Mouse (Mus musculus) liver, embryonic 15.5 days (tissue): ENCODE measurements around the gene Fgb. TPM values are rescaled to one million over a fixed set of nuclear protein-coding genes. Genes with fewer than 3 reads are reported as not detected.

Source experiments
- ATAC-seq: fragments of 200-750 bp; cut with Nextera tagmentation; 2 replicates; pipeline ENCODE4 v1.8.0; 2017; ENCODE audit warnings: moderate number of reproducible peaks, mild to moderate bottlenecking, moderate library complexity; ENCODE audit not compliant: insufficient read depth
- H3K27ac ChIP-seq: fragments of 300-500 bp; sonication (generic); replicated peaks from 2 replicates; pipeline ENCODE4 v1.5.1; 2015; ENCODE audit warnings: mild to moderate bottlenecking, inconsistent platforms
- H3K27me3 ChIP-seq: fragments of 300-500 bp; sonication (generic); 2 replicates; pipeline ENCODE4 v1.6.1; 2015; ENCODE audit warnings: mild to moderate bottlenecking, inconsistent platforms
- H3K36me3 ChIP-seq: fragments of 300-500 bp; sonication (generic); replicated peaks from 2 replicates; pipeline ENCODE4 v1.6.1; 2015; ENCODE audit warnings: moderate library complexity, mild to moderate bottlenecking, inconsistent platforms
- H3K4me1 ChIP-seq: fragments of 300-500 bp; sonication (generic); replicated peaks from 2 replicates; pipeline ENCODE4 v1.6.1; 2015; ENCODE audit warnings: inconsistent platforms
- H3K4me2 ChIP-seq: fragments of 300-500 bp; sonication (generic); 2 replicates; pipeline ENCODE4 v1.6.1; 2015; ENCODE audit warnings: moderate library complexity, mild to moderate bottlenecking, inconsistent platforms
- H3K4me3 ChIP-seq: fragments of 300-500 bp; sonication (generic); replicated peaks from 2 replicates; pipeline ENCODE4 v1.5.1; 2015; ENCODE audit warnings: mild to moderate bottlenecking, inconsistent platforms
- H3K9ac ChIP-seq: fragments of 300-500 bp; sonication (generic); 2 replicates; pipeline ENCODE4 v1.6.1; 2015; ENCODE audit warnings: moderate library complexity, mild to moderate bottlenecking, inconsistent platforms
- H3K9me3 ChIP-seq: fragments of 300-500 bp; sonication (generic); replicated peaks from 2 replicates; pipeline ENCODE4 v1.6.1; 2016; ENCODE audit warnings: inconsistent platforms
- WGBS: fragments of 180-500 bp; shearing (Covaris S2); methylation state at CpG from one replicate; pipeline ENCODE4 v1.1.7; 2015; ENCODE audit warnings: mixed read lengths; ENCODE audit not compliant: insufficient replicate concordance; 5-methylcytosine and 5-hydroxymethylcytosine counted together
- polyA plus RNA-seq: library from polyadenylated mRNA; unstranded; fragments of >200 nt; fragmentation: Nextera tagmentation; extraction: Ambion mirVana; gene quantifications from 2 replicates; pipeline ENCODE4 v1.2.1, GENCODE M21; 2015

Fgb gene
- polyA plus RNA-seq, 1 experiment from 2014 or later, result 533 TPM

DNA sequence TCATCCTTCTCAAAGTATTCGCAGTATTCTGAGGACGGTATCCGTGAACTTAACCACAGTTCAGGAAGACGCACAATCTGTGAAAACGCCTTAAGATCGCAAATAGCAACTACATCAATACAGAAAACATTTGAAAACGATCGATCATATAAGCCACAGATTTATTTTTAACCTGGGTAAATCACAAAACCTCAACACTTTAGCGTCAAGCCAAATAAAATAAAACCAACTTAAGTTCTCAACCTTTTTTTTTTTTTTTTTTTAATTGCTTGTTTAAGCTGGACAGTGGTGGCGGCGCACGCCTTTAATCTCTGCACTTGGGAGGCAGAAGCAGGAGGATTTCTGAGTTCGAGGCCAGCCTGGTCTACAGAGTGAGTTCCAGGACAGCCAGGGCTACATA, 5.1 kb upstream of the Fgb start:
- Histone ChIP-seq H3K27me3 (no peaks in the 10 kb centered on the region), H3K36me3 (peaks cover 28% of the 10 kb centered on the region), H3K9me3 (no peaks in the 10 kb centered on the region), H3K4me2 (peak overlapping the region; percentile 71), H3K4me1 (peaks cover 36% of the 10 kb centered on the region), H3K27ac (no peak overlapping the region), H3K9ac (peak overlapping the region; percentile 15; the same call in 1 of the 2 replicates), H3K4me3 (peak overlapping the region; percentile 92)
- peak; percentile 6; the same call in 1 of the 2 replicates for ATAC-seq
- WGBS, result 16% methylated on average over 13 of the region's 13 CpGs

DNA sequence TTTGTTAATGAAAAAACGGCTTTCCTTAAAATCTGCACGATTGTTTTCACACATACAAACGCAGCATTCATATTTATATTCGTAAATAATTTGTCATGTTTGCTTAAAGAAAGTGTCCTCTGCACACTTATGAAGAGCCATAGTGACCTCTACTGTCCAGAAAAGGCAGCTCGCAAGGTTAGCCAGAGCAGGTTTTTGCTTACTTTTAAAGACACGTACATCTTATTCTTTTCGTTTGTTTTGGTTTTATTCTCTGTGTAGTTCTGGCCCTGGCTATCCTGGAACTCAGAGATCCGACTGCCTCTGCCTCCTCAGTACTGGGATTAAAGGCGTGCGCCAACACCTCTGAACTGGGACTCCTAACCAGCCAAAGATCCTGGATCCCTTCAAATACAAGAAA, 4.1 kb upstream of the Fgb start:
- Histone ChIP-seq H3K27ac (no peak overlapping the region), H3K36me3 (peaks cover 18% of the 10 kb centered on the region), H3K9me3 (no peaks in the 10 kb centered on the region), H3K4me3 (no peak overlapping the region), H3K27me3 (no peaks in the 10 kb centered on the region), H3K9ac (no peak overlapping the region; the same call in 1 of the 2 replicates), H3K4me2 (peak overlapping the region; percentile 30), H3K4me1 (peaks cover 36% of the 10 kb centered on the region)
- WGBS, result 24% methylated on average over 10 of the region's 10 CpGs
- no peak for ATAC-seq

DNA sequence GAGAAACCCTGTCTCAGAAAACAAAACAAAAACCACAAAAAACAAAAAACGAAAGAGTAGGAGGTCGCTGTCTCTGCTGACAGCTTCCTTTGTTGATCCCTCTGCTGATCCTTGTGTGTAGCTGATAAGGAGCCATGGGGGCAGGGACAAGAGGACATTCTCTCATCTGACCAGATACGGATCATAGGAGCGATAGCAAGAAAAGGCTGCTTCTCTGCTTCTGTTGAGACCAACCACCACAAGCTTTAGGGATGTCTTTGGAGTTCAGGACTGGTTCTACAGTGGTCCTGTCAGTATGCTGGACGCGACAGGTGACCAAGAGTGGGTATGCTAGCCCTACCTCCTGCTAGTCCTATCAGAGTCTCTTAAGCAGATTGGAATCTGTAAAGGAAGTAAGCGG, 3.5 kb upstream of the Fgb start:
- Histone ChIP-seq H3K36me3 (peaks cover 13% of the 10 kb centered on the region), H3K27me3 (no peaks in the 10 kb centered on the region), H3K27ac (peak overlapping the region; percentile 51), H3K4me2 (no peak overlapping the region), H3K9me3 (no peaks in the 10 kb centered on the region), H3K9ac (no peak overlapping the region), H3K4me3 (no peak overlapping the region), H3K4me1 (peaks cover 36% of the 10 kb centered on the region)
- WGBS, result 60% methylated on average over 7 of the region's 7 CpGs
- no peak for ATAC-seq

DNA sequence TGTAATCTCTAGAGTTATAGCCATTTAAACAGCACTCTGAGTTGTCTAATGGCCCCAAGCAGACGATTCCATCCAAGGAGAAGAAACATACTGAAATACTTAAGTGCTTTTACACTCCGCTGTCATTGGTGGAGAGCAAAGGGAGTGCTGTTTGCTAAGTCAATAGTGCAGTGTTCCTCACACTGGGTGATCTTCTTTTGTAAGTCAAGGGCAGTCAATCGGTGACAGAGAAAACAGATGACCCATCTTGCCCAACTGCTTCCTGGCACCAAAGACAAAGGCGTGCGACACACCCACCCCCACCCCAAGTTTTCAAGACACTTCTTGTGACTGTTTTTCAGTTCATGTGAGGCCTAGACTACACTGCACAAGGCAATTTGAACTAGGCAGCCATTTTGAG, 2.4 kb upstream of the Fgb start:
- H3K9ac ChIP-seq, result no peak overlapping the region
- no peak for ATAC-seq
- peaks cover 36% of the 10 kb centered on the region for H3K4me1 ChIP-seq
- H3K4me3 ChIP-seq, result no peak overlapping the region
- no peak overlapping the region for H3K4me2 ChIP-seq
- peaks cover 5% of the 10 kb centered on the region for H3K36me3 ChIP-seq
- H3K9me3 ChIP-seq, result no peaks in the 10 kb centered on the region
- 67% methylated on average over 5 of the region's 5 CpGs for WGBS
- H3K27me3 ChIP-seq, result no peaks in the 10 kb centered on the region
- peak overlapping the region; percentile 55 for H3K27ac ChIP-seq

DNA sequence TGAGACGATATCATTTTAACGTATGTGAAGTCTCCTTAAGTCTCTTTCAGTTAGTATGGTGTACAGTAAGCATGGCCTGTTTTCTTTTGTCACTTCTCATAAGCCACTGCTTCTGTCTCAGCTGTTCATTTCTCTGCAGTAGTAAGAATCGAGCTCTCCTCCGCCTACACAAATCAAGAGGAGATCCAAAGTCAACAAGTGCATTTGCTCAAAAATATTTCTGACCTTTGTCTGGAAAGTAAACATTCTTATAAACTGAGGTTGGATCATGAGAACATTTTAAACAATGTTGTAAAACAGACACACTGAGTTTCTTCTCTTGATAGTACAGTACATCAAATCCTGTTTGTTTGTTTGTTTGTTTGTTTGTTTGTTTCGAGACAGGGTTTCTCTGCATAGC, 998 bp upstream of the Fgb start:
- ATAC-seq, result no peak
- no peak overlapping the region for H3K4me2 ChIP-seq
- 54% methylated on average over 5 of the region's 5 CpGs for WGBS
- H3K4me1 ChIP-seq, result peaks cover 22% of the 10 kb centered on the region
- H3K27me3 ChIP-seq, result no peaks in the 10 kb centered on the region
- H3K27ac ChIP-seq, result no peak overlapping the region
- H3K9ac ChIP-seq, result no peak overlapping the region
- H3K4me3 ChIP-seq, result no peak overlapping the region
- no peaks in the 10 kb centered on the region for H3K36me3 ChIP-seq
- H3K9me3 ChIP-seq, result no peaks in the 10 kb centered on the region

DNA sequence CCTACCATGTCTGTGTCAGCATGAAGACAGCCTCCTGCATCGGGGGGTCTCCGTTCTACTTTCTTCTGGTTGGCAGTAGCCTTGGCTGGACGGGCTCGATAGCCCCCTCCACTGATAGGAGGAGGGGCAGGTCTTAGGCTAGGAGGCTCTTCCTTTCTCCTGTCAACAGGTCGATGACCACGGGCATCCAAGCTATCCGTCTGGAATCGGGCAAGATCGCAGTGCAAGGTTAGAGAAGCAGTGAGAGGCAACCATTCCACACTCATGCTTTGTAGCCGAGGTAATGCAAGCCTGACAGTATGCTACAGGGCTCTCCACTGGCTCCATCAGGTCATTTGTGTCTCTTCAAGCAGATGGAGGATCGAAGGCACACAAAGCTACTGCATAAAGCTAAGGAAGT, 3.0 kb downstream of the Fgb start:
- ATAC-seq, result no peak
- H3K9ac ChIP-seq, result no peak overlapping the region
- no peaks in the 10 kb centered on the region for H3K4me1 ChIP-seq
- H3K9me3 ChIP-seq, result no peaks in the 10 kb centered on the region
- peak overlapping the region; percentile 25; the same call in 1 of the 2 replicates for H3K4me2 ChIP-seq
- H3K27ac ChIP-seq, result 0 out of 2 replicates have a peak overlapping the region, but pooled peaks have one; percentile 14
- H3K4me3 ChIP-seq, result no peak overlapping the region; the same call in 1 of the 2 replicates
- H3K27me3 ChIP-seq, result no peaks in the 10 kb centered on the region
- 61% methylated on average over 11 of the region's 11 CpGs for WGBS
- H3K36me3 ChIP-seq, result no peaks in the 10 kb centered on the region

DNA sequence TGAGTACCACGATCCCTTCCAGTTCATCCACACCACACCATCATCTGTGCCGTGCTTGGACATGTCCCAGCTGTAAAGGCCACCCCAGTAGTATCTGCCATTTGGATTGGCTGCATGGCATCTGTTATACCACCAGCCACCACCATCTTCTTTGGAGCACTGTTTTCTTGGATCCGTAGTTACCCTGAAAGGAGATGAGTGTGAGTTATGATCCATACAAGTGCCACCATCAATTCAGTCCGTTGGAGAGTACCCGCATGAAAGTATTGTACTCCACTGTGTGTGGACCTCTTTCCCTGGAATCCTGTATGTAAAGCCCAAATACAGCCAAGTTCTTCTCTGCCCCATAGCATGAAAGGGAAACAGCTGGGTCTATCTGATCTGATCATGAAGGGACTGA, 7.2 kb downstream of the Fgb start:
- H3K9me3 ChIP-seq, result no peaks in the 10 kb centered on the region
- no peaks in the 10 kb centered on the region for H3K27me3 ChIP-seq
- no peak overlapping the region for H3K4me3 ChIP-seq
- H3K4me1 ChIP-seq, result 0 out of 2 replicates have a peak, but pooled peaks cover 3% of the 10 kb centered on the region
- 68% methylated on average over 5 of the region's 5 CpGs for WGBS
- no peak for ATAC-seq
- H3K9ac ChIP-seq, result no peak overlapping the region
- no peaks in the 10 kb centered on the region for H3K36me3 ChIP-seq
- no peak overlapping the region for H3K27ac ChIP-seq
- no peak overlapping the region for H3K4me2 ChIP-seq

DNA sequence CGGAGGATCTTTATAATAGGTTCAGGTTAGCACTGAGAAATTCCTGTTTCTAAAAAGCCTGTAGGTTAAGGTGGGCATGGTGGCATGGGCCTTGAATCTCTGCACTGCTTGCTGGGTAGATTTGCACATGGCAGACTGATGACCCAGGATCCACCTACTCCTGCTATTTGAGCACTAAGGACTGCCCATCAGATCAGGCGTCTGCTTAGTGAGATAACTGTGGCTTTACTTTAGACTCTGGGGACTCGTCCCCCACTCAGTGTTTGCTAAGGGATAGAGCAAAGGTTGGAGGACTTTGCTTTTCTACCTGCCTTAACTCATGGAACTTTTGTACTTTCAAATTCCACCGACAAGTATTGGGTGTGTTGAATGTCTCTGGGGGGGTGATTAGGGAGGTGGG, 10.0 kb downstream of the Fgb start:
- Histone ChIP-seq H3K27me3 (no peaks in the 10 kb centered on the region), H3K4me1 (0 out of 2 replicates have a peak, but pooled peaks cover 3% of the 10 kb centered on the region), H3K9me3 (no peaks in the 10 kb centered on the region), H3K4me3 (no peak overlapping the region), H3K9ac (no peak overlapping the region), H3K27ac (peak overlapping the region; percentile 74), H3K4me2 (peak overlapping the region; percentile 15; the same call in 1 of the 2 replicates), H3K36me3 (no peaks in the 10 kb centered on the region)
- 39% methylated on average over 4 of the region's 4 CpGs for WGBS
- ATAC-seq, result peak; percentile 64

DNA sequence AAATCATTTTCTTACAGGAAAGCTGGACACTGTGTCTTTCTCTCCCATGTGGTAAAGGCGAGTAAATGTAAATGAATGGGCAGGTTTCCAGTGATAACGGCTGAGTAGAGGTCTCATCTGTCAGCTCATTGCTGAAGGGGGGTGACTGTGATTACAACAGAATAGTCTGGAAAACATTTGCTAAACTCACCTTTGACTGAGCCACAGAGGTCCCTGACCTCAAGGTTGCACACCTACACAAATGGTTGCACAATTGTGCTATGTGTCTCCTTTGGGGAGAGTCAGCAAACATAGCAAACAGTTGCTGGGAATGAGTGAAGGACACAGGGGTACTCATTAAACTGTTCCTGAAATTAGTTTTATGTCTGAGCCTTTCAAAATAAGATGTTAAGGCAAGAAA, 10.8 kb downstream of the Fgb start:
- peak overlapping the region; percentile 74 for H3K27ac ChIP-seq

DNA sequence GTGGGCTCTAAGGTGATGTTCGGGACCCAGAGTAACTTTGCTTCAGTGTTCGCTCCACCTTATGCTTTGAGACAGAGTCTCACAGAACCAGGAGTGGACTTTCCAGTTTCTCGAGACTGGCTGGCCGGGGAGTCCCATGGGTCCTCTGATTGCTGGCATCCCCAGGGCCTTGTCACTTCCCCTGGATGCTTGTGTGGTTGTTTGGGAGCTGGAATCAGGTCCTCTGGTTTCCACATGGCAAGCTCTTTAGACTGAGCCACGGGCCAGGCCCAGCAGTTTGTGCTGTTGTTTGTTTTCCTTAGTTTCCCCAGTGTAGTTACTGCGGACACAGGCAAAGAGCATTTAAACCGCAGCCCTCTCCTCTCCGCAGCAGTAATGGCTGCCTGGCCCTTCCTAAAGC, 15.9 kb downstream of the Fgb start:
- no peak for ATAC-seq
- 65% methylated on average over 8 of the region's 8 CpGs for WGBS
- H3K4me2 ChIP-seq, result no peak overlapping the region
- H3K4me1 ChIP-seq, result no peaks in the 10 kb centered on the region
- H3K9ac ChIP-seq, result no peak overlapping the region
- H3K9me3 ChIP-seq, result no peaks in the 10 kb centered on the region
- H3K4me3 ChIP-seq, result no peak overlapping the region
- 0 out of 2 replicates have a peak, but pooled peaks cover 5% of the 10 kb centered on the region for H3K36me3 ChIP-seq
- no peak overlapping the region for H3K27ac ChIP-seq
- no peaks in the 10 kb centered on the region for H3K27me3 ChIP-seq

More for the DNA sequence above, 10.8 kb downstream of the Fgb start:
- Histone ChIP-seq H3K36me3 (no peaks in the 10 kb centered on the region), H3K27me3 (no peaks in the 10 kb centered on the region), H3K9me3 (no peaks in the 10 kb centered on the region), H3K4me1 (0 out of 2 replicates have a peak, but pooled peaks cover 3% of the 10 kb centered on the region), H3K9ac (no peak overlapping the region), H3K4me3 (no peak overlapping the region), H3K4me2 (peak overlapping the region; percentile 15; the same call in 1 of the 2 replicates)
- 54% methylated on average over 2 of the region's 2 CpGs for WGBS
- ATAC-seq, result peak; percentile 53

DNA sequence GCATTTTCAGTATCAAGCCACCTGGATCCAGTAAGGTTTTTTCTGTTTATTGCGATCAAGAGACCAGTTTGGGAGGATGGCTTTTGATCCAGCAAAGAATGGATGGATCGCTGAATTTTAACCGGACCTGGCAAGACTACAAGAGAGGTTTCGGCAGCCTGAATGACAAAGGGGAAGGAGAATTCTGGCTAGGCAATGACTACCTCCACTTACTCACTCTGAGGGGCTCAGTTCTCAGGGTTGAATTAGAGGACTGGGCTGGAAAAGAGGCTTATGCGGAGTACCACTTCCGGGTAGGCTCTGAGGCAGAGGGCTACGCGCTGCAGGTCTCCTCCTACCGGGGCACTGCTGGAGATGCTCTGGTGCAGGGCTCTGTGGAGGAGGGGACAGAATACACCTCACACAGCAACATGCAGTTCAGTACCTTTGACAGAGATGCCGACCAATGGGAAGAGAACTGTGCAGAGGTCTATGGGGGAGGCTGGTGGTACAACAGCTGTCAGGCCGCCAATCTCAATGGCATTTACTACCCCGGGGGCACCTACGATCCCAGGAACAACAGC, 16.8 kb downstream of the Fgb start:
- 46% methylated on average over 13 of the region's 13 CpGs for WGBS
- Histone ChIP-seq H3K4me2 (no peak overlapping the region), H3K9ac (no peak overlapping the region), H3K27me3 (no peaks in the 10 kb centered on the region), H3K4me1 (no peaks in the 10 kb centered on the region), H3K27ac (no peak overlapping the region), H3K36me3 (0 out of 2 replicates have a peak, but pooled peaks cover 5% of the 10 kb centered on the region), H3K4me3 (no peak overlapping the region), H3K9me3 (no peaks in the 10 kb centered on the region)
- peak; percentile 41; the same call in 1 of the 2 replicates for ATAC-seq

DNA sequence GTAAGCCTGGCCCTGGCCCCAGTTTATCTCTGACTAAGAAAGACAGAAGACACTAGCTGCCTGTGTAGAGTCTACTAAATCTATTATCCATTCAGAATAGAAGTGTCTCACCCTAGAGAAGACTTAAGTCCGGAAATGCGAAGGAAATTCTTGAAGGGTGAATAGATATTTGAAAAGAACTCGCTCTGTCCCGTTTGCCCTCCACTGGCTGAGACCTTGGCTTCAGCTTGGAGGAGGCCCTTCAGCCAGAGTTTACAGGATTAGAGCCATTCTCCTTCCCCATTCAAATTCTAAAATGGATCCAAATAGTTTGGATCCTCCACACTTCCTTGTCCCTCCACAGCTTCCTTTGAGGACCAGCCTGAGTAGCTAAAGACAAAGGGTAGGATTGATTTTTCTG, 19.3 kb downstream of the Fgb start:
- Histone ChIP-seq H3K4me1 (no peaks in the 10 kb centered on the region), H3K9me3 (no peaks in the 10 kb centered on the region), H3K4me2 (peak overlapping the region; percentile 2; the same call in 1 of the 2 replicates), H3K4me3 (no peak overlapping the region), H3K27me3 (no peaks in the 10 kb centered on the region), H3K9ac (no peak overlapping the region), H3K36me3 (0 out of 2 replicates have a peak, but pooled peaks cover 5% of the 10 kb centered on the region), H3K27ac (no peak overlapping the region)
- WGBS, result 65% methylated on average over 4 of the region's 4 CpGs
- no peak for ATAC-seq
